Mouse (Mus musculus) WW6 (cell line): Measurements from ENCODE around the gene Crisp2.
A peak's percentile ranks its signal among the peaks of the same experiment; 100 is the strongest.
"Not testable (repeated sequence)": the region's sequence is repeated elsewhere in the genome, so short reads cannot be mapped to it uniquely, and the experiment has no call there.

Source experiments
- DNase-seq: peaks from one replicate; pipeline ENCODE4 v3.0.0-alpha.2; 2013; ENCODE audit warnings: low read depth, low spot score

The Crisp2 gene

GRCm38 (mm10) chr17:40806953-40807572, at the start of gene Crisp2:
Gene Crisp2 (minus strand): TSS chr17:40807003.
- DNase-seq = no peak

- no peak for DNase-seq
Measured at GRCm38 (mm10) chr17:40855065-40855464, 48.3 kb upstream of the Crisp2 start.

DNA sequence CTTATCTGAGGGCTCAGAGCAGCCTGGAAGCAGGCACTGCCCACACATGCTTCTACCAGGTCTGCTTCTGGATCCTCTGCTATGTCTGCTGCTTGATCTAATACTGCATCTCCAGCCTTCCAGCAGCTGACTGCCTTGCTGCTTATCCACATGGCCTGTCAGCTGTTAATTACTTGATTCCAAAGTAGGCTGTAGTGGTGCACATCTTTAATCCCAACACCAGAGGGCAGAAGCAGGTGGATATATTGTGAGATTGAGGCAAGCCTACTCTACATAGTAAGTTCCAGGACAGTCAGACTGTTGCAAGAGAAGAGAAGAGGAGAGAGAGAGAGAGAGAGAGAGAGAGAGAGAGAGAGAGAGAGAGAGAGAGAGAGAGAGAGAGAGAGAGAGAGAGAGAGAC, 30.5 kb upstream of the Crisp2 start:
- no peak for DNase-seq

DNA sequence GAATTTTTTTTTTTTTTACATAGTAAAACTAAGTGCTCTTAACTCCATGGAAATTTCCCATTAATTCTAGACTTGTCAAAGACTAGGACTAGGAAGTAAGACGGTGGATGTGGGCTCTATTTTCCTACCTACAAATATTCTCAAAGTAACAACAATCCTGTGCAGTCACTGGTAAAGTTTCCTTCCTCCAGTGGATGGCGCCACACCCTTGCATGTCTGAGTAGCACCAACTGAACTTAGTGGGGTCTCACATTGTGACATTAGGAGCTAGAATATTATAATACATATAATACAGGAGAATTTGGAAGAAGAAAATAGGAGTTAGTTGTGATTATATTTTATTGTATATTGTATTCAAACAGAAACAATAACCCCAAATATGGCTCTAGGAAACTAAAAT, 25.1 kb upstream of the Crisp2 start:
- DNase-seq = no peak

DNA sequence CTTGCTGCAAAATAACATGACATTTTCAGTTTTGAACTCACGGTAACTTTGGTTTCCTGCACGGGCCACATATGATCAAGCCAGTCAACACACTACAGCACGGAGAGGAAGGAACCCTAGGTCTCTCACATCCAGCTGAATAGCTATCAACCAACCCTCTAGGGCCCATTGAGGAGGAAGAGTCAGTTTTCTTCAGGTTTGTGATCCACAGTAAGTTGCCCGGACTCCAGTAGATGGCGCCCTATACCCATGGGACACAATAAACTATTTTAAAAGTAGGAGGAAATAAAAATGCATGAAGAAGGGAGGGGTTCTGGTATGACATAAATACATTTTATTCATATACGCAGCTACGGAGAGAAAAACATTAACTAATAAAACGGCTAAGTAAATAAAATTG, 17.7 kb upstream of the Crisp2 start:
- no peak for DNase-seq

- no peak for DNase-seq
Measured at GRCm38 (mm10) chr17:40823817-40824216, 17.0 kb upstream of the Crisp2 start.

GRCm38 (mm10) chr17:40821477-40821876, 14.7 kb upstream of the Crisp2 start:
- no peak for DNase-seq

DNA sequence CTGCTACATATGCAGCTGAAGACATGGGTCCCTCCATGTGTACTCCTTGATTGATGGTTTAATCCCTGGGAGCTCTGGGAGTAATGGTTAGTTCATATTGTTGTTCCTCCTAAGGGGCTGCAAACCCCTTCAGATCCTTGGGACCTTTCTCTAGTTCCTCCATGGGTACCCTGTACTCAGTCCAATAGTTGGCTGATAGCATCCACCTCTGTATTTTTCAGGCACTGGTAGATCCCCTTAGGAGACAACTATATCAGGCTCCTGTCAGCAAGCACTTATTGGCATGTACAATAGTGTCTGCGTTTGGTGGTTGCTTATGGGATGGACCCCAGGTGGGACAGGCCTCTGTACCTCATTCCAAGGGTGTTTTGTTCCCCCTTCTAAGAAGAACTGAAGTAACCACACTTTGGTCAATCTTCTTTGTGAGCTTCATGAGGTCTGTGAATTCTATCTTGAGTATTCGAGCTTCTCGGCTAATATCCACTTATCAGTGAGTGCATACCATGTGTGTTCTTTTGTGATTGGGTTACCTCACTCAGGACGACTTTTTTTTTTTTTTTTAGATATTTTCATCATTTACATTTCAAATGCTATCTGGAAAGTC, 10.6 kb upstream of the Crisp2 start:
- no peak for DNase-seq

DNA sequence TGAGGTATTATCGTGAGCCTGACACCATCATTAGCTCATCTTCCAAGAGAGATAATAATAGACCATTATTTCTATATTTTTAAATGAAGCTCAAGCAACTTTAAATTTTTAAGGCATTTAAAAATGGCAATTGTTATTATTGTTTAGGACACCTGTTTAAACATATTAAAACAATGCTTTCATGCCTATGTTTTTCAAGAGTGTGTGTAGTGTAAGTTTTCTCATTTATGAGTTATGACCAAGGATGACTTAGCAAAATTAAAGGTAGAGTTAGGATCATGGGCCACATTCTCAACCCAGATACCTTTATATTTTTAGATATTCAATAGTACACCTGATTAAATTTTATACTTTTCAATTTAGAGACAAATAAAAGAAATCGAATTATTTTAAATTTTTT, 5.5 kb upstream of the Crisp2 start:
- DNase-seq = no peak

DNA sequence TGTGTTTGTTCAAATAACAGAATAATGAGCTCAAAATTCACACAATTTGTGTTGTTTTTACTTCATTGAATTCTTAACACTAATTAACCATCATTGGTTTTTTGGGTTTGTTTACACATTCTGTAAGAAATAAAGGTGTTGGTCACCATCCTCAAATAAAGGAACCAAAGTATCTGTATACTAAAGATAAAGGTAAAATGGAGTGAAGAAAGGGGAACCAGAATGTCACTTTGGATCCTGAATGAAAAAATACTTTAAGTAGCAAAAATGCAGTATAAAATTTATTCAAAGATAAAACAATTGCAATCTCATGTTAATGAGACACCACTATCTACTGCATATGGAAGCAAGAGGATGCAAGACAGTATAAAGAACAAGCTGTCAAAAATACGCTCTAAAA, 4.8 kb upstream of the Crisp2 start:
- DNase-seq = no peak

GRCm38 (mm10) chr17:40810934-40811333, 4.1 kb upstream of the Crisp2 start, which contains the start of gene Rhag:
Gene Rhag (plus strand): TSS chr17:40811126.
- no peak for DNase-seq

DNA sequence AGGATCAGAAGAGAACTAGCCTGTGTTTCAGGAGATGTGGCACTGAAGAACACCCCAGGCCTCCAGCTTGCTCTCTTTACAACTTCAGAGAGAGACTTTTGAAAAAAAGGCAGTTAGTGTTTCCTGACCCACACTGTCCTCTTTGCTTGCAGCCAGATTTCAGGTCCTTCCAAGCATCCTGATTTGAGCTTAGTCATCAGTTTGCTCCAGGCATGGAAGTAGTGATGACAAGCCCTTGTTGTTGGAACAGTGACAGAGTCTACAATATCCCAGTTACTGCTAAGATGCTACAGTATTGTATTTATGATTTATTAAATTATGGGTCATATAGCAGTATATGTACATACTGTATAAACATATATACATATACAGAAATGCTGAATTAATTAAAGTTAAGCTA, 1.3 kb upstream of the Crisp2 start:
- DNase-seq = no peak

DNA sequence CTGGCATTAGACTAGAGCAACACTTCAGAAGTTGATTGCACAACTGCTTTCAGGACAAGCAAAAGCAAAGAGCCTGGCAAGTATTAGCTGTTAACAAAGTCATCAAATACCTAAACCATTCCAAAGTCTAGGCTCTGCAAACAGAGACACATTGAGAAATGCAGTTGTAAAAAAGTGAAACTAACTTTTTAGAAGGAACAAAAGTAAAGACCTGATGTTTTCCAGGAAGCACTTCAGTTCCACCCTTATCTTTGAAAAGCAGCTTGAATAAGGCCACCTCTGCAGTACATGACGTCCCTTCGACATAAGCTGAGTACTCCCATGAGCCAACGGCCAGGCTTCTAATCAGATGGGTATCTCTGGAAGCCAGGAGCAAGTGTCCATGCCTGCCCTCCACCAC, 253 bp downstream of the Crisp2 start:
- no peak for DNase-seq

DNA sequence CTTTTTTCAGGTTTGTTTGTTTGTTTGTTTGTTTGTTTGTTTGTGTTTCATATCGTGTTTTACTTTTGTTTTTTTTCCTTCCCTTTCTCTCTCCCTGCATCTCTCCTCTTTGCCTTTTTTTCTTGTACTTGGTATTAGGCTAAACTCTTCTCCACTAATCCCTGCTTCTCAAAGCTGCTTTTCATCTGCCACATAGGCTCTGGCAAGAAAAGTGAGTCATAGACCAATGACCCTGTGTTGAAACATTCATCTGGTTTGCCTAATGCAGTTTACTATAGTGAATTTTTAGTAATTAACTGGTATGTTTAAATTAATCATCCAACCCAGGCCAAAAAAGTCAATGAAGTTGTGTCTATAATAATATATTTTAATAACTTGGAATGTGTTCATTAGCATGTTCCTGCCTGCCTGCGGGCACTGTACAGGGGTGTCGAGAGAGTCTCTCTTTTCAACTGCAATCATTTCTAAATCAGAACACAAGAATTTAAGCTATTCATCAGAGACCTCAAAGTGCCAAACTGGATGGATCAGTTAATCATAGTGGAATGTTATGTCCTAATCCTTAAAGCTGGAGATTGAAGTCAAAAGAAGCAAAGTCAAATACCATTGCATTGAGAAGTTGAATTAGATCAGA, 4.0 kb downstream of the Crisp2 start:
- DNase-seq = no peak

DNA sequence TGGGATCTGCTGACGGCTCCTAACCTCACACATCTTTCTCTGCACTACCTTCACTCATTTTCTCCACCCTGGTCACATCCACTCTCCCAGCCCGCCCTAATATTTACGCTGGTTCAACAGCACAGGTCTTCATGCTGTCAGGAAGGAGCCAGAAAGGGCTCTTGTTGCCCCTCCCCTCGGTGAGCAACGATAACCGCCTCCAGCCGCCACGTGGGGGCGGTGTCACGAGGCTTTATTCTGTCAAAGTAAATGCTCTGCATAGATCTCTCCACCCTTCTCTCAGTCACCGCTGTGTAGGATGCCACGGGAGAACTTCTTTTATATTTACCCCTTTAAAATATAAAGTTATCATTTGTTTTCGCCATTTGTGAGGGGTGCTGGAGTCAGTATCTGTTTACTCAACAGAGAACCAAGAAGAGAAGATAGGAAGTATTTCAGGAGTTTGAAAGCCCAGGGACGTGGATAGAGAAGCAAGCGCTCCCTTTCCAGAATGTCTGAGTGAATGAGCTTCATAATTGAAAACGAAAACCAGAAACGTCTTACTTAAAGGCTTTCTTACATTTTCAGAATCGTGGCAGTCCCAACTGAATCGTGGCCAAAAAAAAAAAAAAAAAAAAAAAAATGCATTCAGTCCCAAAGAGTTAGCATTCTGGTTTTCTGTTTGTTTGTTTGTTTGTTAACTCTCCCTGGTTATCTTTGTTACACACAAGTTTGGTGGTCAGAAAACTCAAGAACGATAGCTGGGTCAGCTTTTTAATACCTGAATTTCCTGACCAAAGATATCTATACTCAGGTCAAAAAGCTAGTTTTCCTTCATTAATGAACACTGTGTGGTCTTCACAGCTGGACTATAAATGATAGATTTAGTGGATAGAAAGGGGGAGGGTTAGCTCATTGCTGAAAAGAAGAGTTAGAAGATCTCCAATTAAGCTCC, 12.6 kb downstream of the Crisp2 start:
- peak; percentile 20 for DNase-seq

DNA sequence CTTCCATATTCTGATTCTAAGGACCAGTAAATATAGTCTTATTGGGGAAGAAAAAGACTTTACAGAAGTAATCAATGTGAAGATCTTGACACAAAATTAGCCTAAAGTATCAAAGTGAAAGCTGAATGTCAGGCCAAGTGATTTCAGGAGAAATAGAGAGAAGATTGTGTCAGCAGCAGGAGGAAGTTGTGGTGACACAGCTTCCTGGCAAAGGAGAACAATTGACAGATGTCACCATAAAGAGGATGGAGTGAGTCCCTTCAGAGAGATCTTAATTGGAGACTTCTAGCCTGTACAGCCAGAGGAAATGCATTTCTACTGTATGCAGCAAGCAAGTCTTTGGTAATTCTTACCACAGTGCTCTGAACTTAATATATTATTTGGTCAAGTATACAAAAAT, 16.9 kb downstream of the Crisp2 start:
- no peak for DNase-seq

DNA sequence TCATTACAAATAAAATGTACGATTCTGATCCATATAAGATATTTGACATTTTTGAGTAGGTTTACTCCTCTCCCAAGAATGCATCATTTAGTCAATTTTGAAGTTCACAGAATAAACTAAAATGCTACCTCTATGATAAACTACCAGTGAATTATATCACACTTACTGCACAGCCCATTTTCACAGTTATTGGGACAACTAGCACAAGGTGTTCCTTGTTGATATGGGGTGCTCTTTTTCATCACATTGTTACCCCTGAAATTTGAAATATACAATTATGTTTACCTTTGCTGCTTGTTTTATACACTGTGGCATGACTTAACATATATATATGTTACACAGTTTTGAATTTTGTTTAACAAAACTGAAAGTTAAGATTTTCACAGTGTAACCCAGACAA, 39.7 kb downstream of the Crisp2 start:
- no peak for DNase-seq

DNA sequence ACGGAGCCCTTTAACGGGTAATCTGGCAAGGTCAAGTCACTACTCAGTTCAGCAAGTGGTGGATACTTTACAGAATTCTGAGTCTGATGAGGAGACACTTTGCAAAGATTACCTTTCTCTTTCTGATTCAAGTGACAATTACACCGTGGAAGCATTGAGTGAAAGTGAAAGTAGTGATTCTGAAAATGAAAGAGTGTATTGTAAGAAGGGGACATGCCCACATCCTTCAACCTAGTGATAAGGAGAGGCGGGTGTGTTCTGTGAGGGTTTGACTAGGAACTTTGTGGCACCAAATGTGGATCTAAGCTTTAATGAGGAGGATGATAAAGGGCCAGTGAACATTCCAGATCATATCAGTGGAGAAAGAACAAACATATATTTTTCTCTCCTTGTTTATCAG, 43.1 kb downstream of the Crisp2 start:
- no peak for DNase-seq

DNA sequence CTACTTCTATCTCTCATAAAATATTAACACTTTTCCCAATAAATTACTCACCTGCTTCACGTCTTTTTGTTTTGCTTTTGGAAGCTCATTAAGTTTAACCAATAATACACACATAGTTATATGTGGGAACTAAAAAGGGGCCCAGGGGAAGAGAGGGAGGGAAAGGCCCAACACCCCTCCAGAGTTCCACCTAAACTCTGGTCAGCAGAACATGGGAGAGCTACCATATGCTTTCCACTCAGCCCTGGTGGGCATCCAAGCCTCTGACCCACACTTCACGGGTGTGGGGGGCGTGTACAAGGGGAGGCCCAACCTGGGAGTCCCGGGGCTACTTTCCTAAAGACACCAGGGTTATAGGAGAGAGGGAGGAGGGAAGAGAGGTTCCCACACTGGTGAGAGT, 75.1 kb downstream of the Crisp2 start:
- no peak for DNase-seq

GRCm38 (mm10) chr17:40731296-40731695, 75.5 kb downstream of the Crisp2 start:
- DNase-seq = no peak

DNA sequence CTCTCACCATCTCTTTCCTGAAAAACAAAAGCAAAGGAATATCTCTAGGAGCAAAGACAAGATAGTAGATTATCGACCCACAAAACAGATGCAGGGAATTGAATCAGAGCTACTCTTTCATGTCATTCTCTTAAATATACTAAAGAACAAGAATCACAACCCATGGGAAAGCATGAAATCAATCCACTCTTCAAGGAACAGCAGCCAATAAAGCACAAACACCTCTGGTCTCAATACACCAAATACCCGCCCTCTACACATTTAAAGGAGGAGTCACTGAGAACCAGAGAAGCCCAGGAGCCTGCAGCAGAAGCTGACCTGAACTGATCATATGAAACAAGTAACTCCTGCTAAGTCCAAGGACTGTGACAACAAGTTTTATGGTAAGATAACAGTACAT, 80.0 kb downstream of the Crisp2 start, which contains the start of gene Esp1:
Gene Esp1 (plus strand): TSS at position 301 of the 400 bp plus-strand sequence.
- no peak for DNase-seq

- DNase-seq = not testable (repeated sequence)
Measured at GRCm38 (mm10) chr17:40717055-40717454, 89.7 kb downstream of the Crisp2 start.
